Mouse (Mus musculus): Measurements from ENCODE around the gene Capn7.

Gene Capn7

GRCm38 (mm10) chr14:31336369-31337155, at the start of gene Capn7:
Capn7 (plus strand) TSS chr14:31336638.
- in situ Hi-C loops (cut with MboI, MseI), result no loop called here

- in situ Hi-C loops (cut with MboI, MseI), result no loop called here
Observed at GRCm38 (mm10) chr14:31313192-31313591, 23.2 kb upstream of the Capn7 start.

- in situ Hi-C loops (cut with MboI, MseI), result no loop called here
Observed at GRCm38 (mm10) chr14:31316613-31317012, 19.8 kb upstream of the Capn7 start.

- in situ Hi-C loops (cut with MboI, MseI), result no loop called here
Observed at GRCm38 (mm10) chr14:31317754-31318153, 18.7 kb upstream of the Capn7 start.

- in situ Hi-C loops (cut with MboI, MseI), result no loop called here
Observed at GRCm38 (mm10) chr14:31319546-31319945, 16.9 kb upstream of the Capn7 start.

- in situ Hi-C loops (cut with MboI, MseI), result no loop called here
Observed at GRCm38 (mm10) chr14:31321181-31321580, 15.3 kb upstream of the Capn7 start.

GRCm38 (mm10) chr14:31322191-31322590, 14.2 kb upstream of the Capn7 start:
- in situ Hi-C loops (cut with MboI, MseI), result no loop called here

- in situ Hi-C loops (cut with MboI, MseI), result no loop called here
Observed at GRCm38 (mm10) chr14:31323189-31323588, 13.2 kb upstream of the Capn7 start.

- in situ Hi-C loops (cut with MboI, MseI), result no loop called here
Observed at GRCm38 (mm10) chr14:31323849-31324792, 12.3 kb upstream of the Capn7 start, which contains the start of gene Dnah1. Dnah1 (minus strand) TSS chr14:31323896.

GRCm38 (mm10) chr14:31324851-31325250, 11.6 kb upstream of the Capn7 start:
- in situ Hi-C loops (cut with MboI, MseI), result no loop called here

- in situ Hi-C loops (cut with MboI, MseI), result no loop called here
Observed at GRCm38 (mm10) chr14:31325551-31325950, 10.9 kb upstream of the Capn7 start.

- in situ Hi-C loops (cut with MboI, MseI), result no loop called here
Observed at GRCm38 (mm10) chr14:31326770-31327169, 9.7 kb upstream of the Capn7 start.

- in situ Hi-C loops (cut with MboI, MseI), result no loop called here
Observed at GRCm38 (mm10) chr14:31327196-31327595, 9.2 kb upstream of the Capn7 start.

GRCm38 (mm10) chr14:31327681-31328080, 8.8 kb upstream of the Capn7 start:
- in situ Hi-C loops (cut with MboI, MseI), result no loop called here

- in situ Hi-C loops (cut with MboI, MseI), result no loop called here
Observed at GRCm38 (mm10) chr14:31329741-31330140, 6.7 kb upstream of the Capn7 start.

- in situ Hi-C loops (cut with MboI, MseI), result no loop called here
Observed at GRCm38 (mm10) chr14:31330957-31331356, 5.5 kb upstream of the Capn7 start.

GRCm38 (mm10) chr14:31335765-31336164, 673 bp upstream of the Capn7 start:
- in situ Hi-C loops (cut with MboI, MseI), result no loop called here

GRCm38 (mm10) chr14:31337406-31337805, 968 bp downstream of the Capn7 start:
- in situ Hi-C loops (cut with MboI, MseI), result no loop called here

GRCm38 (mm10) chr14:31337947-31338346, 1.5 kb downstream of the Capn7 start:
- in situ Hi-C loops (cut with MboI, MseI), result no loop called here

- in situ Hi-C loops (cut with MboI, MseI), result no loop called here
Observed at GRCm38 (mm10) chr14:31343241-31343640, 6.8 kb downstream of the Capn7 start.

GRCm38 (mm10) chr14:31345367-31345766, 8.9 kb downstream of the Capn7 start:
- in situ Hi-C loops (cut with MboI, MseI), result no loop called here

GRCm38 (mm10) chr14:31362236-31362635, 25.8 kb downstream of the Capn7 start:
- in situ Hi-C loops (cut with MboI, MseI), result no loop called here

All from T-helper 1 cell (primary cell).